Mouse (Mus musculus) hindbrain, embryonic 14.5 days (tissue): ENCODE results near the gene Slc39a11. TPM values are rescaled to one million over a fixed set of nuclear protein-coding genes. Genes with fewer than 3 reads are reported as not detected.
A peak's percentile ranks its signal among the peaks of the same experiment; 100 is the strongest.

Experiments
- ATAC-seq: fragments of 200-750 bp; cut with Nextera tagmentation; 2 replicates; pipeline ENCODE4 v1.8.0; 2017; ENCODE audit warnings: moderate number of reproducible peaks, mild to moderate bottlenecking, moderate TSS enrichment, moderate library complexity; ENCODE audit not compliant: low FRiP score
- DNase-seq: peaks from one replicate; pipeline ENCODE4 v3.0.0-alpha.2; 2015; ENCODE audit warnings: low spot score
- H3K27ac ChIP-seq: fragments of 300-500 bp; sonication (generic); 2 replicates; pipeline ENCODE4 v1.5.1; 2014; ENCODE audit warnings: mild to moderate bottlenecking, moderate library complexity
- H3K27me3 ChIP-seq: fragments of 300-500 bp; sonication (generic); 2 replicates; pipeline ENCODE4 v1.6.1; 2014; ENCODE audit warnings: mild to moderate bottlenecking, low read length, mixed read lengths; ENCODE audit not compliant: control insufficient read depth, insufficient read depth
- H3K36me3 ChIP-seq: fragments of 300-500 bp; sonication (generic); replicated peaks from 2 replicates; pipeline ENCODE4 v1.6.1; 2014; ENCODE audit not compliant: control insufficient read depth, insufficient read depth
- H3K4me1 ChIP-seq: fragments of 300-500 bp; sonication (generic); replicated peaks from 2 replicates; pipeline ENCODE4 v1.6.1; 2014; ENCODE audit warnings: antibody characterized with exemption, low read length, mixed read lengths; ENCODE audit not compliant: control insufficient read depth, insufficient read depth
- H3K4me2 ChIP-seq: fragments of 300-500 bp; sonication (generic); replicated peaks from 2 replicates; pipeline ENCODE4 v1.6.1; 2014; ENCODE audit warnings: mild to moderate bottlenecking, moderate library complexity
- H3K4me3 ChIP-seq: fragments of 300-500 bp; sonication (generic); replicated peaks from 2 replicates; pipeline ENCODE4 v1.5.1; 2014; ENCODE audit warnings: mild to moderate bottlenecking, low read length
- H3K9ac ChIP-seq: fragments of 300-500 bp; sonication (generic); 2 replicates; pipeline ENCODE4 v1.6.1; 2014
- H3K9me3 ChIP-seq: fragments of 300-500 bp; sonication (generic); 2 replicates; pipeline ENCODE4 v1.6.1; 2016; ENCODE audit warnings: low read length; ENCODE audit not compliant: control insufficient read depth
- WGBS: fragments of 180-500 bp; shearing (Covaris S2); extraction: QIAGEN DNeasy Blood & Tissue Kit; methylation state at CpG from one replicate; pipeline ENCODE4 v1.1.7; 2014; 5-methylcytosine and 5-hydroxymethylcytosine counted together
- polyA plus RNA-seq: library from polyadenylated mRNA; unstranded; fragments of >200 nt; fragmentation: Nextera tagmentation; extraction: Ambion mirVana; gene quantifications from 2 replicates; pipeline ENCODE4 v1.2.1, GENCODE M21; 2014

Gene Slc39a11
- polyA plus RNA-seq, 1 experiment from 2014 or later = 25.5 TPM

GRCm38 (mm10) chr11:113391664-113392063 is 258.2 kb downstream of the Slc39a11 start:
- H3K36me3 ChIP-seq = no peaks in the 10 kb centered on the region
- H3K27me3 ChIP-seq = no peaks in the 10 kb centered on the region
- H3K9me3 ChIP-seq = no peaks in the 10 kb centered on the region
- no peak for DNase-seq
- no peak overlapping the region for H3K4me2 ChIP-seq
- no peak overlapping the region for H3K4me3 ChIP-seq
- H3K4me1 ChIP-seq = peaks cover 64% of the 10 kb centered on the region
- 0 out of 2 replicates have a peak overlapping the region, but pooled peaks have one; percentile 43 for H3K27ac ChIP-seq
- no peak overlapping the region for H3K9ac ChIP-seq
- WGBS = 84% methylated on average over 12 of the region's 12 CpGs
- no peak for ATAC-seq

- Histone ChIP-seq H3K9ac (no peak overlapping the region), H3K27ac (peak overlapping the region; percentile 66), H3K36me3 (no peaks in the 10 kb centered on the region), H3K4me2 (no peak overlapping the region), H3K4me1 (peaks cover 54% of the 10 kb centered on the region), H3K27me3 (no peaks in the 10 kb centered on the region), H3K4me3 (no peak overlapping the region), H3K9me3 (no peaks in the 10 kb centered on the region)
- DNase-seq = peak; percentile 50
- 16% methylated on average over 6 of the region's 6 CpGs for WGBS
- peak; percentile 72 for ATAC-seq
Measured at GRCm38 (mm10) chr11:113389637-113390036, 260.2 kb downstream of the Slc39a11 start.

- 33% methylated on average over 10 of the region's 10 CpGs for WGBS
- no peaks in the 10 kb centered on the region for H3K9me3 ChIP-seq
- no peaks in the 10 kb centered on the region for H3K36me3 ChIP-seq
- ATAC-seq (no peak), DNase-seq (no peak)
- peaks cover 10% of the 10 kb centered on the region for H3K4me1 ChIP-seq
- no peak overlapping the region for H3K4me2 ChIP-seq
- H3K27ac ChIP-seq = no peak overlapping the region
- H3K4me3 ChIP-seq = no peak overlapping the region
- no peaks in the 10 kb centered on the region for H3K27me3 ChIP-seq
- 0 out of 2 replicates have a peak overlapping the region, but pooled peaks have one; percentile 13 for H3K9ac ChIP-seq
Measured at GRCm38 (mm10) chr11:113382674-113383571, 267.0 kb downstream of the Slc39a11 start.

- Histone ChIP-seq H3K27me3 (no peaks in the 10 kb centered on the region), H3K4me3 (no peak overlapping the region), H3K36me3 (no peaks in the 10 kb centered on the region), H3K9me3 (no peaks in the 10 kb centered on the region), H3K9ac (no peak overlapping the region), H3K4me1 (peaks cover 22% of the 10 kb centered on the region), H3K4me2 (no peak overlapping the region), H3K27ac (no peak overlapping the region)
- ATAC-seq = no peak
- DNase-seq = no peak
- 72% methylated on average over 8 of the region's 8 CpGs for WGBS
Measured at GRCm38 (mm10) chr11:113381550-113381949, 268.3 kb downstream of the Slc39a11 start.

GRCm38 (mm10) chr11:113378867-113379266 is 271.0 kb downstream of the Slc39a11 start:
- no peak for ATAC-seq
- Histone ChIP-seq H3K27me3 (no peaks in the 10 kb centered on the region), H3K9me3 (no peaks in the 10 kb centered on the region), H3K4me1 (peaks cover 22% of the 10 kb centered on the region), H3K9ac (no peak overlapping the region), H3K4me3 (no peak overlapping the region), H3K4me2 (no peak overlapping the region), H3K27ac (no peak overlapping the region), H3K36me3 (no peaks in the 10 kb centered on the region)
- WGBS = 75% methylated on average over 9 of the region's 9 CpGs
- no peak for DNase-seq

- H3K4me1 ChIP-seq = peaks cover 13% of the 10 kb centered on the region; the same call in 1 of the 2 replicates
- H3K9ac ChIP-seq = no peak overlapping the region
- no peak overlapping the region for H3K27ac ChIP-seq
- DNase-seq (no peak), ATAC-seq (no peak)
- no peak overlapping the region for H3K4me2 ChIP-seq
- H3K36me3 ChIP-seq = no peaks in the 10 kb centered on the region
- H3K9me3 ChIP-seq = no peaks in the 10 kb centered on the region
- no peak overlapping the region for H3K4me3 ChIP-seq
- WGBS = 85% methylated on average over 9 of the region's 9 CpGs
- H3K27me3 ChIP-seq = no peaks in the 10 kb centered on the region
Measured at GRCm38 (mm10) chr11:113376066-113376465, 273.8 kb downstream of the Slc39a11 start.

- ATAC-seq (no peak), DNase-seq (no peak)
- Histone ChIP-seq H3K9me3 (no peaks in the 10 kb centered on the region), H3K36me3 (no peaks in the 10 kb centered on the region), H3K4me1 (peaks cover 13% of the 10 kb centered on the region; the same call in 1 of the 2 replicates), H3K27me3 (no peaks in the 10 kb centered on the region), H3K4me2 (no peak overlapping the region), H3K27ac (no peak overlapping the region), H3K4me3 (no peak overlapping the region), H3K9ac (no peak overlapping the region)
- 72% methylated on average over 10 of the region's 10 CpGs for WGBS
Measured at GRCm38 (mm10) chr11:113373926-113374325, 276.0 kb downstream of the Slc39a11 start.

- WGBS = 70% methylated on average over 9 of the region's 9 CpGs
Measured at GRCm38 (mm10) chr11:113373331-113373730, 276.5 kb downstream of the Slc39a11 start.

GRCm38 (mm10) chr11:113368046-113368445 is 281.8 kb downstream of the Slc39a11 start:
- Histone ChIP-seq H3K27ac (no peak overlapping the region), H3K36me3 (no peaks in the 10 kb centered on the region), H3K9ac (no peak overlapping the region), H3K4me2 (no peak overlapping the region), H3K4me1 (peaks cover 6% of the 10 kb centered on the region; the same call in 1 of the 2 replicates), H3K27me3 (no peaks in the 10 kb centered on the region), H3K4me3 (no peak overlapping the region), H3K9me3 (no peaks in the 10 kb centered on the region)
- WGBS = 16% methylated on average over 13 of the region's 13 CpGs
- ATAC-seq = 0 out of 2 replicates have a peak, but pooled peaks have one; percentile 40
- DNase-seq = no peak

More at GRCm38 (mm10) chr11:113373331-113373730, 276.5 kb downstream of the Slc39a11 start:
- no peak overlapping the region for H3K4me3 ChIP-seq
- H3K27me3 ChIP-seq = no peaks in the 10 kb centered on the region
- DNase-seq (no peak), ATAC-seq (peak; percentile 14; the same call in 1 of the 2 replicates)
- peaks cover 13% of the 10 kb centered on the region; the same call in 1 of the 2 replicates for H3K4me1 ChIP-seq
- H3K9ac ChIP-seq = no peak overlapping the region
- no peak overlapping the region for H3K27ac ChIP-seq
- no peak overlapping the region for H3K4me2 ChIP-seq
- H3K36me3 ChIP-seq = no peaks in the 10 kb centered on the region
- H3K9me3 ChIP-seq = no peaks in the 10 kb centered on the region
